Mouse (Mus musculus): ENCODE results near the gene Prkar1b. TPM values are rescaled to one million over a fixed set of nuclear protein-coding genes. Genes with fewer than 3 reads are reported as not detected.

Prkar1b gene
- polyA plus RNA-seq, 1 experiment from 2014 or later: 5.3 TPM

- no peak overlapping the region for H3K27ac ChIP-seq (ENCODE audit: low read depth, low read length)
- ATAC-seq (replicated peaks; ENCODE audit: low FRiP score) (no peak), DNase-seq (ENCODE audit: low spot score) (no peak)
- H3K36me3 ChIP-seq (ENCODE audit: control insufficient read depth, insufficient read depth, low read length): no peaks in the 10 kb centered on the region
- 38% methylated on average over 12 of the region's 12 CpGs for WGBS
- no peak overlapping the region for H3K9ac ChIP-seq (ENCODE audit: low read depth, low read length)
- H3K27me3 ChIP-seq (replicated peaks; ENCODE audit: control insufficient read depth, insufficient read depth, low read length): peaks cover 19% of the 10 kb centered on the region
- H3K9me3 ChIP-seq (ENCODE audit: control insufficient read depth, low read length): no peaks in the 10 kb centered on the region
- no peak overlapping the region for H3K4me3 ChIP-seq (ENCODE audit: low read depth, low read length)
- peak overlapping the region; percentile 65 for H3K4me2 ChIP-seq
- H3K4me1 ChIP-seq (replicated peaks; ENCODE audit: control insufficient read depth, insufficient read depth, low read length): peaks cover 4% of the 10 kb centered on the region; the same call in 1 of the 2 replicates
Observed at GRCm38 (mm10) chr5:139128476-139129065, 21.2 kb downstream of the Prkar1b start.

GRCm38 (mm10) chr5:139125717-139126116 is 24.1 kb downstream of the Prkar1b start:
- Histone ChIP-seq H3K4me1 (replicated peaks; ENCODE audit: control insufficient read depth, insufficient read depth, low read length) (peaks cover 4% of the 10 kb centered on the region; the same call in 1 of the 2 replicates), H3K4me2 (no peak overlapping the region), H3K36me3 (ENCODE audit: control insufficient read depth, insufficient read depth, low read length) (no peaks in the 10 kb centered on the region), H3K9me3 (ENCODE audit: control insufficient read depth, low read length) (no peaks in the 10 kb centered on the region), H3K27me3 (replicated peaks; ENCODE audit: control insufficient read depth, insufficient read depth, low read length) (peaks cover 19% of the 10 kb centered on the region), H3K9ac (ENCODE audit: low read depth, low read length) (no peak overlapping the region), H3K4me3 (ENCODE audit: low read depth, low read length) (no peak overlapping the region), H3K27ac (ENCODE audit: low read depth, low read length) (no peak overlapping the region)
- no peak for DNase-seq (ENCODE audit: low spot score)
- ATAC-seq (replicated peaks; ENCODE audit: low FRiP score): no peak
- WGBS: 46% methylated on average over 3 of the region's 3 CpGs

GRCm38 (mm10) chr5:139118961-139119276 is 30.9 kb downstream of the Prkar1b start:
- H3K4me2 ChIP-seq: no peak overlapping the region
- 57% methylated on average over 2 of the region's 2 CpGs for WGBS
- no peaks in the 10 kb centered on the region for H3K27me3 ChIP-seq (replicated peaks; ENCODE audit: control insufficient read depth, insufficient read depth, low read length)
- H3K4me1 ChIP-seq (replicated peaks; ENCODE audit: control insufficient read depth, insufficient read depth, low read length): no peaks in the 10 kb centered on the region; the same call in 1 of the 2 replicates
- H3K36me3 ChIP-seq (ENCODE audit: control insufficient read depth, insufficient read depth, low read length): no peaks in the 10 kb centered on the region
- H3K4me3 ChIP-seq (ENCODE audit: low read depth, low read length): no peak overlapping the region
- H3K9ac ChIP-seq (ENCODE audit: low read depth, low read length): no peak overlapping the region
- ATAC-seq (replicated peaks; ENCODE audit: low FRiP score): no peak
- H3K9me3 ChIP-seq (ENCODE audit: control insufficient read depth, low read length): no peaks in the 10 kb centered on the region
- DNase-seq (ENCODE audit: low spot score): no peak
- H3K27ac ChIP-seq (ENCODE audit: low read depth, low read length): no peak overlapping the region

DNA sequence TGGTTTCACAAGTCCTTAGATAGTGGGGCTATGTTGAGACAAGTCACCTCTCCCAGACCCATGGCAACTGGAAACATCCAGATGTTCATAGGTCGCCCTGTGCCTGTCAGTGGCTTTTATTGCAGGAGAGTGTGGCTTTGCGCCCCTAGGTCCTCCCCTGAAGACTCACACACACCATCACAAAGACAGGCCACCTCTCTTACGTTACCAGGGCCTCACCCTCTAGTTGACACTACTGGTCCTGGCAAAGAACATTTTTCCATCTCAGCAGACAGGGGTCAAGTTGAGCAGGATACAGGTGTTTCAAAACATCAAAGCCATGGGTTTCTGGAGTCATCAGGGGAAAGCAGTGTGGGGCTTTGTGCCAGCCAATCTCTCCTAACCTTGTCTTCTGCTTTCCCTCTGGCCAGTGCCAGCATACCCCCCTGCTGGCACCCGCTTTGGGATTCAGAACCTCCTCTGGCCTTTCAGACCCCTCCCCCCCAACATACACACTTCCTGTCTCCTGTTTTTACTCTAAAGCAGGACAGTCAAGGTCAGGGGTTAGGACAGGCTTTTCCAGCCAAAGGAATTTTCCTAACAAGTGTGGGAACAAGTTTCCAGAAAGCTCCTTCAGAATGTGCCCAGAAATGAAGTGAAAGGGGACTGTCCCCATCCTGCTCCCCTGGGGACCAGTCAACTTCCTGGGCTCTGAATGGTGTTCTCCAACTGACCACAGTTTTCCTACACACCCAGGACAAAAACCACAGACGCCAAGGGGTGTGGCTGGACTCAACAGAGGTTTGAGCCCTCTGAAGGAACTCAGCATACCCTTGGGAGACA is 31.5 kb downstream of the Prkar1b start:
- WGBS: 61% methylated on average over 5 of the region's 5 CpGs
- no peaks in the 10 kb centered on the region for H3K9me3 ChIP-seq (ENCODE audit: control insufficient read depth, low read length)
- no peak overlapping the region for H3K4me3 ChIP-seq (ENCODE audit: low read depth, low read length)
- no peak overlapping the region for H3K27ac ChIP-seq (ENCODE audit: low read depth, low read length)
- DNase-seq (ENCODE audit: low spot score) (no peak), ATAC-seq (replicated peaks; ENCODE audit: low FRiP score) (no peak)
- no peak overlapping the region for H3K4me2 ChIP-seq
- no peak overlapping the region for H3K9ac ChIP-seq (ENCODE audit: low read depth, low read length)
- no peaks in the 10 kb centered on the region for H3K27me3 ChIP-seq (replicated peaks; ENCODE audit: control insufficient read depth, insufficient read depth, low read length)
- no peaks in the 10 kb centered on the region for H3K36me3 ChIP-seq (ENCODE audit: control insufficient read depth, insufficient read depth, low read length)
- H3K4me1 ChIP-seq (replicated peaks; ENCODE audit: control insufficient read depth, insufficient read depth, low read length): no peaks in the 10 kb centered on the region; the same call in 1 of the 2 replicates

DNA sequence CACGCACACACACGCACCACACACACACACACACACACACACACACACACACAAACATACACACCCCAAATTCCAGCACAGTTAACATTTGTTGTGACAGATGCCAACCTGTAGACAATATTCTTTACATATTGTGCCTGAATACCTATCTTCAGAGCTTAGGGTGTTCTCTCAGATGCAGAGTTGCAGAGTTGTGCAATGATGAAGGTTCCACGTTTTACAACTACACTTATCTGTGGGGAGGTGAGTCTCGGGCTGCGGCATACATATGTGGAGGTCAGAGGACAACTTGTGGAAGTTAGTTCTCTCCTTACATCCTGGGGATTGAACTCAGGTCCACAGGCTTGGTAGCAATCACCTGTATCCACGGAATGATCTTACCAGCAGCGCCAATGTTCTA is 34.3 kb downstream of the Prkar1b start:
- Histone ChIP-seq H3K4me2 (no peak overlapping the region), H3K4me3 (ENCODE audit: low read depth, low read length) (no peak overlapping the region), H3K9me3 (ENCODE audit: control insufficient read depth, low read length) (no peaks in the 10 kb centered on the region), H3K36me3 (ENCODE audit: control insufficient read depth, insufficient read depth, low read length) (no peaks in the 10 kb centered on the region), H3K4me1 (replicated peaks; ENCODE audit: control insufficient read depth, insufficient read depth, low read length) (no peaks in the 10 kb centered on the region; the same call in 1 of the 2 replicates), H3K27ac (ENCODE audit: low read depth, low read length) (no peak overlapping the region), H3K9ac (ENCODE audit: low read depth, low read length) (no peak overlapping the region), H3K27me3 (replicated peaks; ENCODE audit: control insufficient read depth, insufficient read depth, low read length) (no peaks in the 10 kb centered on the region)
- WGBS: 82% methylated on average over 7 of the region's 7 CpGs
- DNase-seq (ENCODE audit: low spot score) (no peak), ATAC-seq (replicated peaks; ENCODE audit: low FRiP score) (no peak)

DNA sequence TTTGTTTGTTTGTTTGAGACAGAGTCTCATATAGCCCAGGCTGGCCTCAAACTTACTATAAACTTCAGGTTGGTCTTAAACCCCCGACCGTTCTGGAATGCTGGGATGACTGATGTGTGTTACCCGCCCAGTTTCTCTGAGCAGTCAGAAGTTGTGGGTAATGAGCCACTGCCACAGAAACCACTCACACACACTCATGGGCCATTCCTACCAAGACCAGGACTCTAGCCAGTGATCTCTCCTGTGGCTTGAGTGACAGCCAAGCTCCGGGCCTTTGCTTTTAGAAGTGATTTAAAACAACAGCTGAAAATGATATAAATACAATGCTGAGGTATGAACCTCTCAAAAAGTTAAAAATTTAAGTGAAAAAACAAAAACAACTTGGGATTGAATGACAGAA is 34.9 kb downstream of the Prkar1b start:
- ATAC-seq (replicated peaks; ENCODE audit: low FRiP score): no peak
- H3K4me1 ChIP-seq (replicated peaks; ENCODE audit: control insufficient read depth, insufficient read depth, low read length): no peaks in the 10 kb centered on the region; the same call in 1 of the 2 replicates
- H3K9ac ChIP-seq (ENCODE audit: low read depth, low read length): no peak overlapping the region
- no peak overlapping the region for H3K4me3 ChIP-seq (ENCODE audit: low read depth, low read length)
- H3K4me2 ChIP-seq: no peak overlapping the region
- H3K27ac ChIP-seq (ENCODE audit: low read depth, low read length): no peak overlapping the region
- H3K9me3 ChIP-seq (ENCODE audit: control insufficient read depth, low read length): no peaks in the 10 kb centered on the region
- DNase-seq (ENCODE audit: low spot score): no peak
- no peaks in the 10 kb centered on the region for H3K36me3 ChIP-seq (ENCODE audit: control insufficient read depth, insufficient read depth, low read length)
- H3K27me3 ChIP-seq (replicated peaks; ENCODE audit: control insufficient read depth, insufficient read depth, low read length): no peaks in the 10 kb centered on the region
- WGBS: 80% methylated on average over 4 of the region's 4 CpGs

DNA sequence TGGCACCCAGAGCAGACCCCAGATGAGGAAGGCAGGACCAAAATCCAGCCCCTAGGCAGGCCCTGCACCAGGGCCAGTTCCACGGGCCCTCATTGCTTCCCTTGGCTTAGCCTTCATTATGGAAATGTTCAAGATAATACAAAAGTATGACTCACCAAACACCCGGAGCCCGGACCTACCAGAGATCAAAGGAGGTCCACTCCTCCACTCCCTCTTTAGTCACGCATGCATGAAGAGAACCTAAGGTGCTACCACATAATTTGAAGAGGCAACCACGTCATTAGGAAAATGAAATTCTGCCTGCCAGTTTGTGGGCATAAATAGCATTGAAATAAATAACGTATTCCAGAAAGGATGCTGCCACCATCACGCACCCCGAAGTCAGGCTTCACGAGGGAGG is 37.4 kb downstream of the Prkar1b start:
- Histone ChIP-seq H3K9ac (ENCODE audit: low read depth, low read length) (no peak overlapping the region), H3K4me2 (no peak overlapping the region), H3K27me3 (replicated peaks; ENCODE audit: control insufficient read depth, insufficient read depth, low read length) (no peaks in the 10 kb centered on the region), H3K36me3 (ENCODE audit: control insufficient read depth, insufficient read depth, low read length) (no peaks in the 10 kb centered on the region), H3K4me3 (ENCODE audit: low read depth, low read length) (no peak overlapping the region), H3K27ac (ENCODE audit: low read depth, low read length) (no peak overlapping the region), H3K9me3 (ENCODE audit: control insufficient read depth, low read length) (no peaks in the 10 kb centered on the region), H3K4me1 (replicated peaks; ENCODE audit: control insufficient read depth, insufficient read depth, low read length) (no peaks in the 10 kb centered on the region)
- ATAC-seq (replicated peaks; ENCODE audit: low FRiP score): no peak
- no peak for DNase-seq (ENCODE audit: low spot score)
- WGBS: 80% methylated on average over 9 of the region's 9 CpGs

GRCm38 (mm10) chr5:139111991-139112390 is 37.8 kb downstream of the Prkar1b start:
- no peak for ATAC-seq (replicated peaks; ENCODE audit: low FRiP score)
- Histone ChIP-seq H3K27ac (ENCODE audit: low read depth, low read length) (no peak overlapping the region), H3K27me3 (replicated peaks; ENCODE audit: control insufficient read depth, insufficient read depth, low read length) (no peaks in the 10 kb centered on the region), H3K9ac (ENCODE audit: low read depth, low read length) (no peak overlapping the region), H3K9me3 (ENCODE audit: control insufficient read depth, low read length) (no peaks in the 10 kb centered on the region), H3K4me3 (ENCODE audit: low read depth, low read length) (no peak overlapping the region), H3K4me2 (no peak overlapping the region), H3K4me1 (replicated peaks; ENCODE audit: control insufficient read depth, insufficient read depth, low read length) (no peaks in the 10 kb centered on the region), H3K36me3 (ENCODE audit: control insufficient read depth, insufficient read depth, low read length) (no peaks in the 10 kb centered on the region)
- no peak for DNase-seq (ENCODE audit: low spot score)
- 76% methylated on average over 9 of the region's 9 CpGs for WGBS
